Mouse (Mus musculus): ENCODE data around the gene Mrps7. TPM values are rescaled to one million over a fixed set of nuclear protein-coding genes. Genes with fewer than 3 reads are reported as not detected.

The Mrps7 gene
- total RNA-seq, 2 experiments from 2014 or later = 70.9 to 73.2 TPM

DNA sequence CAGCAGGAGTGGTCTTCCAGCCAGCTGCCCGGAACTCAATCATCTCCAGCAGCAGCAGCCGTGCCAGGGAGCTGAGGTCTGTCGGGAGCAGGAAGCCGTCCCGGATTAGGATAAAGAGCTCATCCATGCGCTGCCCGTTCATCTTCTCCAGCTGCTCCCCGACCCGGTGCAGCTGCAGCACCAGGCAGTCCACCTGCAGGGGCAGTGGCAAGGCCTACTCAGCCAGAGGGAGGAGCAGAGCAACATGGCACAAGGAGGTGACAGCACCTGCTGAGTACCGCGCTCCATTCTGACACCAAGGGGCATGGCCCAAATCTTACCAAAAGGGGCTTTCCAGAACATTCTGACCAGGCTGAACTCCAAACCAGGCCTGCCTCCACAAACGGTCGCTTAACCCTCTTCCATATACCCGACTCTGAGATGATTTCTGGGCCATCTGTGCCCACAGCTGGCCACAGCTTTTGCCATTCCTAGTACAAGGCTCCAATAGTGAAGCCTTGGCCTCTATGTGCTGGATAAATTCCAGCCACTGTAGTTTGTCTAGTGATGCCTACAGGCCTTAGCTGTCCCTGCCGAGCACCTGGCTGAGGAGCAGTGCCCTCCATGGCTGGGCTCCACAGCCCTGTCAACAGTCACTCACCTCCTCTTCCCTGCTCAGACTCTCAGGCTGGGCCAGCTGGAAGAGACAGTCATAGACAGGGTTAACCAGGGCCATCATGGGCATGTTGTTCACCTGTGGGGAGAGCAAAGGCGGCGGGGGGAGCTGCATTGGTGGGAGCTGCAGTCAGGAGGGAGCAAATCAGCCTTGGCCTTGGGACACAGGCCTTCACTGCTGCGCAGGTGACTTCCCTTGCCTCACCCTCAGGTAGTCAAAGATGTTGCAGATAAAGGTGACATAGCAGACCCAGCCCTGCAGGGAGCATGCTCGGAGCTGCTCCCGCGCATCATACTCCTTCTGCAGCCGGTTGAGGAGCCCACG is 5.0 kb downstream of the Mrps7 start:
- peak in 1 of 2 experiments; percentile 26 for DNase-seq (ENCODE audit: low spot score in 2 of 2)

DNA sequence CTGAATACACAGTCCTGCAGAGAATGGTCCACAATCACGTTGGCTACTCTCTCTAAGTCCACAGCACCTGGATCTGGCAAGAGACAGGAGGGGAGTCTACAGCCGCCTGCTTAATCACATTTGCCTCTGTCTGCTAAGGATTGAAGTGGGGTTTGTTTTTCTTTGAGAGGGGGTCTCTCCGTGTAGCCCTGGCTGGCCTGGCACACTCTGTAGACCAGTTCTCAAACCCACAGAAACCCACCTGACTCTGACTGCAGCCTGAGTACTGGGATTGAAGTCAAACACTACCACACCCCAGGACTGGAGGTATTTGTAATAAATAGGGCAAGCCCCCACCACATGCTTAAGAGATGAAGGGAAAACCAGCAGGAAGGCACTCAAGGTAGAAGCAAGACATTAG is 5.9 kb downstream of the Mrps7 start:
- DNase-seq (ENCODE audit: low spot score in 2 of 2) = no peak

DNA sequence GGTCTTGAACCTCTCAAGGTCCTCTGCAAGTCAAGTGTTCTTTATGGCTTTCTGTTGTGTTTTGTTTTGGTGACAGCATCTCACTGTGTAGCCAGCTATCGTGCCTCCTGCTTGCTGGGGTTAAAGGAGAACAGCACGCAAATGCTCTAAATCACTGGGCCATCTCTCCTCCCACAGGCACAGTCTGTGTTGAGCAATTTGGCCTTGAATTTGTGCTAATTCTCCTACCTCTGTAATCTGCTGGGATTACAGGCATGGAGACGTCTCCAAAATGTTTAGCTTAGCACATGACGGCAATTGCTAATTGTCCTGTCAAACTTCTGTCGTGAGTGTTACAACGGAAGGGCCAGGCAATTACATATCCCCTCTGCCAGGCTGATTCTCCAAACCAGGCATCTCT is 7.4 kb downstream of the Mrps7 start:
- no peak for DNase-seq (ENCODE audit: low spot score in 2 of 2)

DNA sequence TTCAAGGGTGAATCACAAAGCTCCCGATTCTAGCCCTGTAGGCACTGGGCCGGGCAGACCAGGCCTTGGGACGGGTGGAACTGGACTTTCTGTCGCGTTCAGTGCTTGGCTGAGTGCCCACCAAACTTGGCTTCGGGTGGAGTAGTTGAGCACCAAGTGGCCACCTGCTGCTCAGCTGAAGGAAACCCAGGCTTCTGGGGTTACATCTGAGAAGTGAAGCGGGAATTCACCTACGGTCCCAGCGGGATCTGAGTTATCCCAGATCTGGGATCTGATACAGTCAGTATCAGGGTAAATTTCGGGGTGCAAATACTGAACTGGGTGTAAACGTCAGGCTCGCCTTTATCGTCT is 8.3 kb downstream of the Mrps7 start:
- DNase-seq (ENCODE audit: low spot score in 2 of 2) = peak in 1 of 2 experiments; percentile 85

DNA sequence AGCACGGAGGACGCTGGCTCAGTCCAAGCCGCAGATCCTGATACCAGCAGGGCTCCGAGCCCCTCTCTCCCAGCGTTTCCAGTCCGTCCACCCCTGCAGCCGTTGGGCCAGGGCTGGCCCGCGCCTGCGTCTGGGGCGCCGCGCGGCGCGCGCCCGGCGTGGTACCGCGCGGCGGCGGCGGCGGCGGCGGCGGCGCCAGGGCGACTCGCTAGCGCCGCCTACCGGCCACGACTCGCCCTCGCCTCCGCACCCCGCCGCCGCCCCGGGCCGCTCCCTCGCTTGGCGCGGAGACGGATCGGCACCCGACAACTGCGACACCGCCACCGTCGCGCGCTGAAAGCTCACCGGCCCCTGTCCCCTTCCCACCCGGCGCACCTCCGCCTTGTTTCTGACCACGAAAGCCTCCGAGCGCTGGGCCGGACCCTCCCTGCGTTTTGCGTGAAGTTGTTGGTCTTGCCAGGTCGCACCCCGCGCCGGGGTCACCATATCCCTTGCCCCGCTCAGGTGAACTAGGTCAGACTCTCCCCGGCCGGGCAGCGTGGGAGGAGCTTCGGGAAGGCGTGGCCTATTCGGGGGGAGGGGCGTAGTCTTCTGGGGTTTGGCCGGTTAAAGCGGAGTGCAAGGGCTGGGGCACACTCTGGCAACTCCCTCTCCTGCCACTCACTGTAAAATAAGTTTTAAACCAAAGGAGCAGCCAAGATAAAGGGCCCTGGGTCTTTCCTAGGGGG is 8.8 kb downstream of the Mrps7 start, which contains the start of gene Mif4gd:
Mif4gd (minus strand) TSS at position 560 of the 728 bp plus-strand sequence.
- peak; percentile 80 to 88 for DNase-seq (ENCODE audit: low spot score in 2 of 2)

DNA sequence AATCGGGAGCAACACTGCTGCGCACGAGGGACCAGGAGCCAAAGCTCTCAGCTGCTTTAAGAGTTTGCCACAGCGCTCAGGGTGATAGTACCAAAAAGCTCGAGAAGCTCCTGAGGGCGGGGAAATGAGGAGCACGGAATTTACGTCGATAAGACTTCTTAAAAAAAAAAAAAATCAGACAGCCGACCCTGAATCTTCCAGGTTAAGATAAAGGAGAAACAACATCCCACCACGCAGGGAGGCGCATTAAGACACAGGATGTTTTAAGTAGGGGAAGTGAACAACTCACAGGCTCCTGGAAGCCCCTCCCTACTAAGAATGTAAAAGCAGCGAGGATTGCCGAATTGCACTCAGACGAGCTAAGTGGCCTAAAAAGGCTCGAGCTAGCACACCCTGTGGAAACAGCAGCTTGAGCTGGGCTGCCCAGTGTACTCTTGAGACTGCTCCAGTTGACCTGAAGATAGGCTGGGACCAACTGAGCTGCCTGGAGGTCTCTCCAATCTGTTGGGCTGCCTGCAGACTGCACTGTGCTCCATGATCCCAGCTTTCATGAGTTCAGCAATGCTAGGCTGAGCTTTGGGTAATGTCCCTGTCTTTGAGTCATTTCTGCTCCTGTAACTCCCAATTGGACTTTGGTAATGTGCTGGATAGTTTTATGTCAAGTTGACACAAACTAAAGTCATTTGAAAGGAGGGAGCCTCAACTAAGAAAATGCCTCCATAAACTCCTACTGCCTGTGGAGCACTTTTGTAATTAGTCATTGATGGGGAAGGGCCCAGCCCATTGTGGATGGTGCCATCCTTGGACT is 9.6 kb downstream of the Mrps7 start:
- no peak for DNase-seq (ENCODE audit: low spot score in 2 of 2)

DNA sequence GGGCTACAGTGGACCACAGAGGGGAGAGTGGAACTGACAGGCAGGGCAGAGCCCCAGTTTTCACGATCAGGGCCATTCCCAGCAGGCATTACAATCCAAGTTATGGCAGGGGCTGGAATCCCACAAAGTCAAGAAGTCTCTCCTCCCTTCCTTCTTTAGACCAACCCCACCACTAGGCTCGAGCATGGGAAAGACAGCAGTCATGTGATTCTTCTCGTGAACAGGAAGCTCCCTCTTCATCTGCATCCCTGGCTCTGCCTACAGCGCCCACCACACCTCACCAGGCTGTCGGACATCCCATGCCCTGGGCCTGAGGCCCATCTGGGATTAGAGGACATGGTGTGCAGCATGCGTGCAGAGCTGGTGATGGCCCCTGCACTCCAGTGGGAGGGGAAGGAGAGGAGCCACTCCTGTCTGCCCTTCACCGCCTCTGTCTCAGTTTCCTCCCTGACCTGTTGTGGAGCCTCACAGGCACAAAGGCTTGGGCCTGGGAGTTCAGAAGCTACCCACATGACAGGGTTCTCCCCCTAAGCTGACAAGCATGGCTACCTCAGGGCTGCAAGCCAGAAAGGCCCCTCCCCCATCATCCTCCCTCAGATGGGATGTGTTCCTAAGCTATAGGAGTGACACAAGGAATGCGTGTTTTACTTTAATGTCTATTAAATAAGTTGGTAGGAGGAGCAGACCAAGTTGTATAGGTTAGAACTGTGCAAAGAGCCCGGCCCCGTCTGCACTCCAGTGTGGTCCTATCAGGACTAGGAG is 10.8 kb downstream of the Mrps7 start:
- DNase-seq (ENCODE audit: low spot score in 2 of 2) = no peak

DNA sequence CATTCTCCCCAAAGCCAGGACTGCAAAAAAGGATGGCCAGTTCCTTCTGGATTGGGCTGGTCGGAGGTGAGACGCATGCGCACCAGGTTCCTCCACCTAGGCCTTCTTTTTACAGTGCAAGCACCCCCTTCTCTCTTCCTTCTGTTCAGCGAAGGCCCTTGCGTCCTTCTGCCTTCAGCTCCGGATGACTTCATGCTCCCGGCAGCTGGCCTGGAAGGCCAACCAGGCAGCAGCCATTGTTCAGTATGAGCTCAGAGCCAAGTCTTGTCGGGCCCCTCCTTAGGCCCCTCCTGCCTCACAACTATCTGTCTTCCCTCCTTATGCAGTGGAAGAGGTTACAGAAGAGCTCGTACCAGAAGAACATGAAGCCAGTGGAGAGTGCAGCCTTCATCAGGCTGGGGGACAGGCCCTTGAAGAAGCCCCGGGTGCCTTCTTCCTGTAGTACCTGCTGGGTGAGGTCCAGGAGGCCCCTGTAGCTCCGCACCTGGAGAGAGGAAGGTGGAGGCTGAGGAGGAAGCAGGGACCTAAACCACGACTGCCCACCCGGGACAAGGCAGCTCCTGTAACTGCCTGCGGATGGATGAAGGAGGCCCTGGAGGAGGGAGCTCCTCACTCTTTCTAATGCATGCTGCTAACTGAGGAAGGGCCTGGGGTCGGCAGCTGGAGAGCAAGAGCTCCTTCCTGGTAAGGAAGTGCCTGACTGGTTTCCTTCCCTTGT is 11.5 kb downstream of the Mrps7 start:
- peak in 1 of 2 experiments; percentile 36 for DNase-seq (ENCODE audit: low spot score in 2 of 2)

DNA sequence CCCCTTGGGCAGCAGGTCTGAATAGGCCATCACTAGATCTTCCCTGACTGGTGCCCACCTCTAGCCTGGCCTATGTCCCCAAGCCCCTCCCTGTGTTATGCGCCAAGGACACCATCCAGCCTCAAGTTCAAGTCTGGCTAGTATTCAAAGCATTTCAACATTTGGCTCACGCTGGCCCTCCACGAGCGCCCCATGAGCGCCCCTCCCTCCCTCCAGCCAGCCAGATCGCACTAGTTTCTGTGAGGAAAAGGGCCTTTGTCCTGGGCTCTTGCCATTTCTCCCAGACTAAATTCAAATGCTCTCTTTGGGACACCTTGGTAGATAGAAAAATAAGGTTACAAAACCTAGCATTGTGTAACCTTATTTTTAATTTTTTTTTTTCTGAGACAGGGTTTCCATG is 12.2 kb downstream of the Mrps7 start:
- DNase-seq (ENCODE audit: low spot score in 2 of 2) = no peak

DNA sequence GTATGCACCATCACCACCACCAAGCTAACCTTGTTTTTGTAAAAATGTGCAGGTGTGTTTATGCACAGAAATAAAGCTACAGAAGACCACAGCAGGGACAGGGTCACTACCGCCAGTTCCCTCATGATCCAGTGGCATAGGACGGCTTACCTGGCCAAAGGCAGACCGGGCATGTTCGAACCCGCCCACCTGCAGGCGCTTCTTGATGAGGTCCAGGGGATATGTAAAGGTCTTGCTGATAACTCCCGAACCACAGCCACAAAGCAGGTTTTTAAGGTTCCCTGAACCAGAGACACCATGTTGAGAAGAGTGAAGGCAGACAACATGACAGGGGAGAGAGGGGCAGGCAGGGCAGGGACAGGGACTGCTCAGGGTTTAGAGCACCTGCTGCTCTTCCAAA is 12.6 kb downstream of the Mrps7 start:
- no peak for DNase-seq (ENCODE audit: low spot score in 2 of 2)

DNA sequence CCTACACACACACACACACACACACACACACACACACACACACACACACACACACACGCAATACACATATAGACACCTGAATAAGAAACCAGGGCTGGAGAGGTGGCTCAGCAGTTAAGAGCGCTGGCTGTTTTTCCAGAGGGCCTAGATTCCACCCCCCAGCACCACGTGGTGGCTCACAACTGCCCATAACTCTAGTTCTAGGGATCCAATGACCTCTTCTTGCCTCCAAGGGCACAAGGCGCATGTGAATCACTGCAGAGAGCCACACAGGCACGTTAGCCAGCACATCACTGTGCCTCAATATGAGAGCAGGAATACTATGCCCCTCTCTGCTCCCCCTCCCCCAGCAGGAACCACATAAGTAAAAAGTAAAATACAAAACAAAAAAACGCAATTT is 13.2 kb downstream of the Mrps7 start:
- DNase-seq (ENCODE audit: low spot score in 2 of 2) = no peak

DNA sequence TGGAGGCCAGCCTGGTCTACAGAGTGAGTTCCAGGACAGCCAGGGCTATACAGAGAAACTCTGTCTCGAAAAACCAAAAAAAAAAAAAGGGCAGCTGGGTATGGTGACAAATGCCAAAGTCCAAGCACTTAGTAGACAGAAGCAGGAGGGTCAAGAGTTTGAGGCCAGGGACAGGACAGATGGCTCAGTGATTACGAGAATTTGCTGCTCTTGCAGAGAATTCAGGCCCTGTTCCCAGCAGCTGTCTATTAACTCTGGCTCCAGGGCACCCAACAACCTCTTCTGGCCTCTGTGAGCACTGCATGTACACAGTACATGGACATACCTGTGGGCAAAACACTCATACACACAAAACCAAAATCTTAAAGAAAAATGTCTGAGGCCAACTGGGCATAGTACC is 14.3 kb downstream of the Mrps7 start:
- no peak for DNase-seq (ENCODE audit: low spot score in 2 of 2)

DNA sequence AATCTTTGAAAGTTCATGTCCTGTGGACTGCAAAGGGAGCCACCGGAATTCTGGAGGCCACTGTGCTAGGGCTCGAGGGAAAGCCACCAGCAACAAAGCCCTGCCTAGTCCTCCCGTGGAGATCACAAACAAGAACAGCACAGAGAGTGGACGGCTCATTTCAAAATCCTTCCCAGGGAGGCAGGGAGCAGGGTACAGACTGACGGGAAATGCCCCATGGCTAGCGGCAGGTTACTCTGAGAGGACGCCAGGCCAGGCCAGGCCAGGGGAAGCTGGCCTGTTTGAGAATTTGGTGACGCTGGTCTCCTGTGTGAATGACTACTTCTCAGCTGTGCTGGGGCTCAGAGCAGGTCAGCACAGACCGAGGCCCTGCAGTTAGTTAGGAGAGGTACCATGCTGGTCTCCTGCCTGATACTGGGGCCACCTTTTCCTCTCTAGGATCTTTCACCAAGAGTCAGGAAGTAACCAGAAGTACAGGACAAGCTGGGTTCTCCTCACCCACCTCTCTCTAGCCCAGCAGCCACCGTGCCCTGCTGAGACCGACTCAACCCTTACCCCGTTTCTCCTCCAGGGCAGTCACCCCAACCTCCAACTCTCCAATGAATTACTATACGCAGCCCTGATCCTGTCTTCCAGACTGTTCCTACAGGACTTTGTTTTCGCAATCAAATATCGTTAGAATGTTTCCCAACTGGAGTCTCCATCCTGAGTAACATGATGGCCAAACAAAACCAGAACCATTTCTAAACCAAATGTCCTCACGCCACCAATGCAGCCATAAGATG is 15.2 kb downstream of the Mrps7 start:
- no peak for DNase-seq (ENCODE audit: low spot score in 2 of 2)

DNA sequence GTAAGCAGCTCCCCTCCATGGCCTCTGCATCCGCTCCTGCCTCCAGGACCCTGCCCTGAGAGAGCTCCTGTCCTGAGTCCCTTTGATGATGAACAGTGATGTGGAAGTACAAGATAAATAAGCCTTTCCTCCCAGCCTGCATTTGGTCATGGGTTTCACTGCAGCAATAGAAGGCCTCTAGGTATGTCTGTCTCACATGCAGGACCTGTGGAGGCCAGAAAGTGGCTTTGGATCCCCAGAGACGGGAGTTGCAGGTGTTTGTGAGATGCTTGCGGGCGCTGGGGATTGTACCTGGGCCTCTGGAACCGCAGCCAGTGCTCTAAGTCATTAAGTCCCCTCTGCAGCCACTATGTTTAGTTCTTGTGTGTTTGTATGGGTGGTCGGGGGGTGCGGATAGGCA is 16.2 kb downstream of the Mrps7 start:
- DNase-seq (ENCODE audit: low spot score in 2 of 2) = no peak

DNA sequence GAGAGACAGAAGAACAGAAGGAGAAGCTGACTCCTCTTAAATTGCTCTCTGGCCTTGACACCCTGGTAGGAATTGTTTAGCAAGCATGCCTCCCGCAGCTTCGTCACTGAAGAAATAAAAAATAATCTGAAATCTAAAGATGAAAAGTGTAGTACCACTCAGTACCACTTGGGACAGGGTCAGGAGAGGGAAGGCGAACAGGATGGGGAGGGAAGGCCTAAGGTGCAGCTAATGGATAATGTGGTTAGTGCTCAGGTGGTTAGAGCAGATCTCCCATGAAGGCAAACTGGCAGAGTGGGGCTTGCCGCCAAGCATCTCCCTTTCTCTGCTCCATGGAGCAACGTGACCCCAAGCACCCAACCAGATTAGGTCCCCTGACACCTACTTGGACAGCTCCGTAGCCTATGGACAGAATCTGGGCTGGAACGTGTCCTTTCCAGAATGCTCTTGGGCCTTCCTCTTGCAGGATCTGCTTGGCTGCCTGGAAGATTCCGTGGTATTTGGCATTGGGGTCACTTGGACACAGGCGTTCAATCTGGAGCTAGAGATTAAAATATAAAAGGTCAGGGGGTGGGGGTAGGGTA is 19.9 kb downstream of the Mrps7 start:
- no peak for DNase-seq (ENCODE audit: low spot score in 2 of 2)

DNA sequence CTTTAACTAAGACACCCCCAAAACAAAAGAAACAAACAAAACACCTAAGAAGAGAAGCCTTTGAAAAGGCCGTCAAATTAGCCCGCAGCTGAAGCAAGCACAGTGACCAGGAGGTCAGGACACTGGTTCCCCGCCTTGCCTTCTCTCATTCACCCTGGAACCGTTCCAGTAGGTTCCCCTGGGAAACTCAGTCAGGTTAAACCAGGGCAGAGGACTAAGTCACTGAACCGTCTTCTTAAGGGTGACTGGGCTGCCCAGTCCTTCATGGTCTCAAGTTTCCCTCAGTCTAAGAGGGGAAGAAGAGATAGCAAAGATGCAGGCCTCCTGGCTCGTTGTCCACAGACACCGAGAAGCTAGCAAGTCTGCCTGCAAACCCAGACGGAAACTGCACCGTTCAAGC is 22.2 kb downstream of the Mrps7 start:
- no peak for DNase-seq (ENCODE audit: low spot score in 2 of 2)

DNA sequence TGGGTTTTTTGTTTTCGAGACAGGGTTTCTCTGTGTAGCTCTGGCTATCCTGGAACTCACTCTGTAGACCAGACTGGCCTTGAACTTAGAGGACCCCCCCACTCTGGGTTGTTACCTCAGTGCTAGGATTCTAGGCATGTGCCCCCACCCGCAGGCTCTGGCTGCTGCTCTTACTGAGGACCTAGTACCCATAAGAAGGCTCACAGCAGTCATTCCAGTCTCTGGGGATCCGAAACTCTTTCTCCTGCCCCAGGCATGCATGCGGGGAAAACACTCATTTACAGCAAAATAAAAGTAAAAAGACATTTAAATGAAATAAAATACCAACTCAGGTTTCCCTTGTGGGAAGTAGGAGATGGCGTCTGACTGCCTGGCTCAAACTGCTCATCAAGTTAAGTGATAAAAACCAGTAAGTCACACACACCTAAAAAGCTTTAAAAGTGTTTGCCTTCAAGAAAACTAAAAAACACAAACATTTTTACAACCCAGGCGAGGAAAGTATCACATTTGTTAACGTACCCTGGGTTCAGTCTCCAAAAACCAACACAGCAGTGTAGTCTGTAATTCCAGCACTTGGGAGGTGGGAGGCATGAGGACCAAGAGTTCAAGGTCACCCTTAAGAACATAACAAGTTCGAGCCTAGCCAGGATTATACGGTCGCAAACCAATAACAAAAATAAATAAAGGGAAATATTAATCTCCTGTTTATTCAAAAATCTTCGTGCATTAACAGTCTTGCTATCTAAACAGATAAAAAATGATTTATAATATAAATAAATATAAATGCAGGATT is 23.3 kb downstream of the Mrps7 start:
- DNase-seq (ENCODE audit: low spot score in 2 of 2) = no peak
